Mouse (Mus musculus): ENCODE measurements around the gene Mx1.

- TF ChIP-seq CTCF (IDR thresholded peaks at IDR 0.05; ENCODE audit: low read depth, low read length) (no peak), POLR2A (IDR thresholded peaks at IDR 0.05; ENCODE audit: extremely low read depth, insufficient read depth, low read length) (no peak)
Measured at GRCm38 (mm10) chr16:97503849-97504248, 41.1 kb upstream of the Mx1 start.
